Mouse (Mus musculus) urinary bladder, adult 2 months (tissue): ENCODE measurements around the gene Cdk6. TPM values are rescaled to one million over a fixed set of nuclear protein-coding genes. Genes with fewer than 3 reads are reported as not detected.
"Not testable (repeated sequence)": the region's sequence is repeated elsewhere in the genome, so short reads cannot be mapped to it uniquely, and the experiment has no call there.

Experiments
- DNase-seq: peaks from one replicate; pipeline ENCODE4 v3.0.0; 2022; ENCODE audit warnings: low spot score
- polyA plus RNA-seq: library from polyadenylated mRNA; depleted of rRNA; stranded (reverse); fragments of >200 nt; gene quantifications from 2 replicates; pipeline ENCODE4 v1.2.3, GENCODE M21; 2012; rRNA removed

The Cdk6 gene
- polyA plus RNA-seq = 8.1 and 9.3 TPM in 2 replicates

DNA sequence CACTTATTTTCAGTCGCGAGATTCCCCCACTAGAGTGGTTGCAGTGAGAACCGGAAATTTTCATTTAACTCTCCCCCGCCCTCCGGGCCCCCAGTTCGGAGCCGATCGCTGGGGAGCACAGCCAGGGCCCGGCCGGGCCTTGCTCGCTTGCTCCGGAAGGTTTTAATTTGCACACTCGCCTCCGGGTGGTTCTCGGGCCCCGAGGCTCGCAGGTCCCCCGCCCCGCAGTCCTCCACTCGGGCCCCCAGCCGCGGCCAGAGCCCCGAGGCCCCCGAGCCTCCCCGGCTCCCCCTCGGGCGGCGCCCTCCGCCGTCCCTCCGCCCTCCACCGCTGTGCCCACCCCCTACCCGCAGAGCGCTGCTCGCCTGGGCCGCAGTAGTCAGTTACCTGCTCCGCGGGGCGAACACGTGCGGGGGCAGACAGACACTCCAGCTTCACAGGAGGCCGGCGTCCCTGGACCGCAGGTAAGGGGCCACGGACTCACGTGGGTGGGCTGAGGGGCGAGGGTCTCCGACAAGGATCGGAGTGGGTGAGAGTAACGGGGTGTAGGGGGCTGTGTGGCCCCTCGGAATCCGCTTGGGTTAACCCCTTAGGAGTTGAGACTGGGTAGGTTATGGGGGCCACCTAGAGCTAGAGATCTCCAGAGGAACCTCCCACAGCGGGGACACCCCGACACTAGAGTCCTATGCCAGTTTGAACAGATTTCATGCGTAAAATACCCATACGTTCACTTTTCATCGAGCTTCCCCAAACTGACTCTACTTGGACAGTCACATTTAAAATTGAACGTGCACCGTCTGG, at the start of gene Cdk6:
TSS of gene Cdk6 (plus strand) at position 375 of the 801 bp plus-strand sequence.
- DNase-seq = peak; percentile 52

DNA sequence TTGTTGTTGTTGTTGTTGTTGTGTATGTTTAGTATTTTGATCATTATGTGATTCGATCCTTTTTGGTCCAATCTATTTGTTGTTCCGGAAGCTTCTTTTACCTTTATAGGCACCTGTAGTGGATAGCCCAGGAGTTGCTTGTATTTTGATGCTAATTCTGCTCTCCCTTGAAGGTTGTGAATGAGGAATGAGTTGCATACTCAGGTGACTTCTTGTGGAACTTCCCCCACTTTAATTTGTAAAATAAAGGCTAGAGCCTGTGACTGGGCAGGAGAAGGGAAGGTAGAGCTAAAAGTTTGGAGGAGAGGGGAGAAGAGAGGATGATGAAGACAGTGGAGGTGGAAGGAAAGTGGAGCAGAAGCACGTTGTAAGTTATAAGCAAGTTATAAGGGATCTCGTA, 47.6 kb upstream of the Cdk6 start:
- DNase-seq = no peak

DNA sequence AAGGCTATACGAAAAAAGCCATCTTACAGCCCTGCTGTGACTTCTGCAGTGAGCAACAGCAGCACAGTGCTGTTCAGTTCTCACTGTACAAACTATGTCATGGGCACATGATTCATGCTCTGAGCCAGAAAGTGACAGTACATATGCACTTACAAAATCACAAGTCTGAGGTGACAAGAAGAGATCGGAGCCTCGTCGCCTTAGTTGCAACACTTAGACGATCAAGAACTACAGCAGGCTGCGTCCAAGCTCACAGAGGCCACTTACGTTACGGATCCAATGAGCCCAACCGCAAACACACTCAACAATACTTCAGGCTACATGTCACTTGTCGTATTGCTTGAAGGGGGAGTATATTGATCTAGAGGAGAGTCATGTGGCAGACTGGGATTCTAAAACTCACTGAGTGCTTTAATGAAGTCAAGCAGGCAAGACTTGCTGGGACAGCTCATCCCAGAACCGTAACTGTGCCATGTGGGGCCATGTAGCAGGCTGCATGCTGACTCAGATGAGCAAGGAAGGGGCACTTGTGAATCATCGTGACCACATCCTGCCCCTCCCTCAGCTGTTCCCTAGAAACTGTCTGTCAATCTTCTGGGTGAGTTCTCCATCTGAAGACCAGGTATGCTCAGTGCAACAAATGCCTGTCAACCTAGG, 40.4 kb upstream of the Cdk6 start:
- DNase-seq = no peak

DNA sequence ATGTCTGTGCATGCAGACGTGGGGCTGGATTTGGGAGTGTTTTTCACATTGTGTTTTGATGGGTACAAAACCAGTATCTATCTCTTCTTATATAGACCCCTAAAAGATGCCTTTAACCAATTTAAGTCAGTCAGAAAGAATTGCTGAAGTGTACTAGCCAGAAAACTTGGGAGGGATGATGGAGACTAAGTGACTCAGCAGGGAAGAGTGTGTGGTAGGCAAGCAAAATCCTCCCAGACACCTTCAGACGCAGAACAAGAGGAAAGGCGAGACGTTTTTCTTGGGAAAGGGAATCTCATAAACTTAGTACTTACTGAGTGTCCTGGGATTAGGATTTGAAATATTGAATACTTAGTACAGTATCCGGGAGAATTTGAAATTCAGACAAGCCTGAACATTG, 39.8 kb upstream of the Cdk6 start:
- no peak for DNase-seq

DNA sequence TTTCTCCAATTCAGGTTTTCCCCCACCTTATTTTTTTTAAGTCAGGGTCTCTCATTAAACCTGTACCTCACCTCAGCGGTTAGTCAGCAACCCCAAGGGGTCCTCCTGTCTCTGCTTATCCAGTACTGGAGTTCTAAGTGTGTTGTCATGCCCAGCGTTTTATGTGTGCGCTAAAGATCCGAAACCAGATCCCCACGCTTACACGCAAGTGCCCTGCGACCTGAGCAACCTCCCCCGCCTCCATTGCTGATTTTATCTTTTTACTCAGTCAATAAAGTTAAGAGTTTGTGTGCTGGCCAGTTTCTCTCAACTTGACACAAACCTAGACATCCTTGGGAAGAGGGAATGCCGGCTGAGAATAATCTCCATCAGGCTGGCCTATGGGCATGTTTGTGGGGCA, 37.4 kb upstream of the Cdk6 start:
- no peak for DNase-seq

DNA sequence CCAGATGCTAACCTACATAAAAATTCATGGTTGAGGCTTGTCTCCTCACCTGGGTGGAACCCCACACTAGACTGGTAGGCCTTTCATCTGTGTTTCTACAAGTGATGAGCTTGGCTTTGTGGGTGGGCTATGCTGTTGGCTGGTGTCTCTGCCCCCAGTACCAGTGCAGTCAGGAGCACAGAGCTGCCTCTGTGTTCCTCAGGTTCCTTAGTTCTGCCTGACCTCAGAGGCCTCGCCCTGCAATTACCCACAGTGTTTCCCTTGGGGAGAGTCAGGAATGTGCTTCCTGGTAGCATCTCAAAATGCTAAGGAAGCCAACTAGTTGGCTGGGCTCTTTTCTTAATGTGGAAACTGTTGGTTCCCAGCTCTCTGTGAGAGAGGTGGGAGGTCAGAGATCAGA, 35.1 kb upstream of the Cdk6 start:
- no peak for DNase-seq

DNA sequence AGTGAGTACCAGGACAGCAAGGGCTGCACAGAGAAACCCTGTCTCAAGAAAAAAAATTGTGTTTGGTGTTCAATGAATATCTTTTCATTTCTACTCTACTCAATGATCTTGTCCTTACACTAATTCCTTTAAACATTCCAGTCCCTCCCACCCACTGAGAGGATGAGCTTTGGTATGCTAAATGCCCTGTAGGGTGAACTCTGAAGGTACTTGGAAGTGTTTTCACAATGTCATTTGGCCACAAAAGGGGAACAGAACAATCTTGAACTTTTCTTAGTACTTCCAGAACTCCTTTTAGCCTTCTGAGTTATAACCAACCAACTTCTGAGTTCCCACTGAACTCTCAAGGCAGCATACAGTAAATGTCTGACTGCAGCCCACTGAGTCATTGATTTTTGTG, 32.2 kb upstream of the Cdk6 start:
- no peak for DNase-seq

DNA sequence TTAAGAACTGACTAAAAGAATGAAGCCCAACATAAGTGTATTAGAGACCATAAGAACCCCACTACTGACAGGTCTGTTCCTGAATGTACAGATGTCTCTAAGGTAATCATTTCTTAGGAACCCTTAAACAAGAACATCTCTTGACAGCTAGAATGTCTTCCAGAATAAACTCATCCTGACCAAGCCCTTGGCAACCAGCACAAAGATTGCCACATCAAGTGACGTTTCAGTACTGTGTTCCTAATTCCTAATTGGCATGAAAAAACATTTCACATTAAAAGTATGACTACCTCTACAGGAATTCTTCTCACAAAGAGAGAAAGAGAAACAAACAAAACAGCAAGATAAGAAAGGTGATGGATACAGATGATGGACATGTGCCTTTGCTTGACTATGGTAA, 31.7 kb upstream of the Cdk6 start:
- no peak for DNase-seq

DNA sequence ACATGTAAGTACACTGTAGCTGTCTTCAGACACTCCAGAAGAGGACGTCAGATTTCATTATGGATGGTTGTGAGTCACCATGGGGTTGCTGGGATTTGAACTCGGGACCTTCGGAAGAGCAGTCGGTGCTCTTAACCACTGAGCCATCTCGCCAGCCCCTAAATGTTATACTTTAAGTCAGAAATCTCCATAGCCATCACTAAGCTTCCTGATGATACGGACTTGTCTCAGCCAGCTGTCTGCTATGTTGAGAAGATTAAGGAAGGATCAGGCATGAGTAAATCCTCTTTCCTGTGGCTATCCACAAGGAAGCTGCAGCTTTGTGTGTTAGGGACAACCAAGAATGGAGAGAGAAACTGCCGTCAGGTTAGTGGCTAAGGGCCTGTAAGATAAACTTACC, 30.1 kb upstream of the Cdk6 start:
- DNase-seq = not testable (repeated sequence)

DNA sequence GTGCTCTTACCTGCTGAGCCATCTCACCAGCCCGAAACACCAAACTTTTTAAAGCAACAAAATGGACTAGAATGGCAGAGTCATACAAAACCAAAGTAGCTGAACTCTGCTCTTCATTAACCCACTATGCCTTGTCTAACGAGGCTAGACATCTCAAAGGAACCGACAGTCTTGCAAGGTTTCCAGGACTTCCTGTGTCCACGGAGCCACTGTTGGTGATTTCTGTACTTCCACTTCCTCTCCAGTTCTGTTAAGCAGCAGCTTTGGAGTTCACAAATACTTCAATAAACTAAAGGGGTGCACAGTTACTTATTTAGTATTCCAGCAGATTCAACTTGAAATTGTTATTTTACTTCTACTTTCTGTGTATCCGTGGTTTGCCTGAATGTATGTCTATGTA, 23.6 kb upstream of the Cdk6 start:
- DNase-seq = not testable (repeated sequence)

DNA sequence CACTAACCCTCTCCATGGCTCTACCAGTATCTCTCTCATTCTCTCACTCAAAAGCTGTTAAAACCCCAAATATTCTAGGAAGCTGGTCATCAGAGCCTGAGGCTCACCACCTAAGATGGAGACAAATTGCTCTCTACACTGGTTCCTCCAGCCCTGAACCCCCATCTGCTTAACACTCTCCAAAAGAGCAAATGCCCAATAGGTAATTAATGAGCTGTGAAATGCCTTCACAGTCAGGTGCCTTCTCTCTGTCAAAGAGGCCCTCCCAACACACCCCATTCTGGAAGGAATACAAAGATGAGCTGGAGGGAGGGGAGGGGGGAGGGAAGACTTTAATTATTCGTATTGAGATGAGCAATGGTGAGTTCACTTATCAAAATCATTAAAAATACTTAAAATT, 21.1 kb upstream of the Cdk6 start:
- DNase-seq = no peak

DNA sequence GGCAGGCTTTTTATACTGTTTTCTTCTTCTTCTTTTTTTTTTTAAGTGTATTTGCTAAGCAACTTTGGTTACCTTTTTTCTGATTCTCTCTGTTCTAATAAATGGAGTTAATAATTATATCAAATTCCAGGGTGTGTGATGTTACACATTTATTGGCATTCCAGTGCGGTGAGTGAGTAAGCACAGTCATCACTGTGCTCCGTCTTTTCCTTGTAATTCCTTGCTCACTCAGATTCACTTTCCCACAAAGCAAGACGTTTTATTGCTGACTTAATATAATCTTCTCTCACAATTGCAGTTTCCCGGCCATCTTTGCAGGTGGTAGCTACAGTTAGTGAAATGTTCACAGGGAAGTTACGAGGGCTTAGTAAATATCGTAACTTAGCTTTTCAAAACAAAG, 19.2 kb upstream of the Cdk6 start:
- DNase-seq = no peak

DNA sequence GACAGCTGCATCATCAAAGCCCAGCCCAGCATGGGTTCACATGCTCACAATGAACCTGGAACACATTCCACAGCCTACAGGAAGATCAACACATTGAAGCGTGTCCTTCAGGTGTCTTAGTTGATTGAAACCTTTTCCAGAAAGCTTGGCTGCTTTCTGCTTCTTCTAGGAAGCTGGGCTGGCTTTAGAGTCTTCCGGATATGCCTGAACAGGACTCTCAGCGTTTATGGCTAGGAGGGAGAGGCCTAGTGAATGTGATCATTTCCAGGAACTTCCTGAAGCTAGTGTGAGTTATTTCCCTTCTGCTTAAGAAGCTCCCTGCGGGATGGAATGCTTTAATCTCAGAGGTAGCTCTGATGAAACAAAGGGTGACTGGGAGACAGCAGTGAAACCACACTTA, 17.2 kb upstream of the Cdk6 start:
- DNase-seq = no peak

DNA sequence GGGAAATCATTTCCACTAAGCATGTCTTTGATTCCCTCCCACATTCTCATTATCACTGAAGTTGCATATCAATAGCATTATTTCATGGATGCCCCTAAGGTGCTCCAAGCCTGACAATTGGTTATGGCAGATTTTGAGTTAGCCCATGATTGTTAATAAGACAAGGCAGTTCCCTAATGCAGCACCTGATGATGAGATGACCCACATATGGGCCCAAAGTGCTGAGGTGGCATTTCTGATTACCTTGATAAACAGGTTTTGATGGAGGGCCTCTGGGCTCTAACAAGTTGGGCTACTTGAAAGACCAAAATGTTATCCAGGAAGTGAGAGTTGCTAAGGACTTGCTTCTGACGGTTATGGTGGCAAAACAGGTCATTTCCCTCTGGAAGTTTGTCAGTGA, 11.9 kb upstream of the Cdk6 start:
- DNase-seq = no peak

DNA sequence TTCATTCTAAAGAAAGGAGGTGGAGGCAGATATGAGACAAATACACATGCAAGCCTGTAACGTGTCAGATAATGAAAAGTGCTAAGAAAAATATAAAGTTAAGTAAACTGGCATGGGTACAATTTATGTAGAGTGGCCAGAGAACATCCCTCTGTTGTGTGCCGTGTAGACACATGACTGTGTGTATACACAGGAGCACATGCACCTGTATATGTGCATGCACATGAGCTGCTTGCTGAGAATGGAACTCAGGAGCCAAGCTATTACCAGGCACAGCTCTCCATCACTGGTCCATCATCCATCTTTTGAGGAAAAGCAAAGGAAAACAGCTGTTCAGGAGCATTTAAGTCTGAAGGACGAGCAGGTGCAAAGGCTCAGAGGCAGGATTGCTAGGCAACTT, 10.4 kb upstream of the Cdk6 start:
- no peak for DNase-seq

DNA sequence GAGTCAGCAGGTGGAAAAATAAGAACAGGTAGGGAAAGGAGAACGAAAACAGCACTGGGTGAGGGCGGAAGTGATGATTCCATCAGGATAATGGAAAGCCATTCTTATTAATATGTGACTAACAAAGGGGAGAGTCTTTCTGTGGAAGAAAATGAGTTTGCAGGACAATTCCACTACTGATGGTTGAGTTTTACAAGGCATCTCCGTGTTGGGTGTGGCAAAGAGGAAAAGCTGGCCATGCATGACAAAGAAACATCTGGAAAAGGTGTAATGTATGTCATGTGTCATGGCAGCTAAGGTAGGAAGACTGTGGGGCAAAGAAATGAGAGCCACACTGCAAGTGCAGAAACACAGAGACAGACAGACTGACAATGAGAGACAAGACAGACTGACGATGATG, 8.3 kb upstream of the Cdk6 start:
- not testable (repeated sequence) for DNase-seq

DNA sequence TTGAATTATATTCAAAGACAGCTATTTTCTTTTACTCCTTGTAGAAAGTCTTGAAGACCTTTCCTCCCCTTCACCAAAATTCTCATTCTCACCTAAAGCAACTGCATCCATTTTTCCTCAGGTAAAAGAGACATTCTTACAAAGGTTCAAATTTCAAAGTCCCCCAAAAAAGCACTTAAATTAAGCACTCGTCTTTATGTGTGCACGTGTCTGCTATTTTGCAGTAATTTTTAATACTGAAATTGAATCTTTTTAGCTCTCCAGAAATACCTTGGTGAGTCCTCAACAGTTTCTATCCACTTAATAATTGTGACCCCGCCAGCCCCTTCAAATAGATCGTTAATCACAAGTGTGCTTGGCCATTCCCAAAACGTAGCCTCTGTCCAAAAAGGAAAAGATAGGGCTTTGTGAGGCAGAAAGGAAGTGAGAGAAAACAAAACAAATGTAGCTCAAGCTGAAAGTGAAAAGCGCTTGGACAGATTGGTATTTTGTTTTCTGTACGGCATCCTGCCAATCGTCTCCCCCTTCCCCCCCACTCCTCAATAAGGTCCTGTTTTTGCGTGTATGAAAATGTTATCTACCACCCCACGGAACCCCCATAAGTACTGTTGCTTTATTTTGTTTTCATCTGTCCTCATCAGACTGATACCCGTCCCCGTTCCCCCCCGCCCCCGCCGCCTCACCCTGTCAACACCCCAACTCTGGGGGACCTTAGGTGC, 786 bp upstream of the Cdk6 start:
- DNase-seq = not testable (repeated sequence)

DNA sequence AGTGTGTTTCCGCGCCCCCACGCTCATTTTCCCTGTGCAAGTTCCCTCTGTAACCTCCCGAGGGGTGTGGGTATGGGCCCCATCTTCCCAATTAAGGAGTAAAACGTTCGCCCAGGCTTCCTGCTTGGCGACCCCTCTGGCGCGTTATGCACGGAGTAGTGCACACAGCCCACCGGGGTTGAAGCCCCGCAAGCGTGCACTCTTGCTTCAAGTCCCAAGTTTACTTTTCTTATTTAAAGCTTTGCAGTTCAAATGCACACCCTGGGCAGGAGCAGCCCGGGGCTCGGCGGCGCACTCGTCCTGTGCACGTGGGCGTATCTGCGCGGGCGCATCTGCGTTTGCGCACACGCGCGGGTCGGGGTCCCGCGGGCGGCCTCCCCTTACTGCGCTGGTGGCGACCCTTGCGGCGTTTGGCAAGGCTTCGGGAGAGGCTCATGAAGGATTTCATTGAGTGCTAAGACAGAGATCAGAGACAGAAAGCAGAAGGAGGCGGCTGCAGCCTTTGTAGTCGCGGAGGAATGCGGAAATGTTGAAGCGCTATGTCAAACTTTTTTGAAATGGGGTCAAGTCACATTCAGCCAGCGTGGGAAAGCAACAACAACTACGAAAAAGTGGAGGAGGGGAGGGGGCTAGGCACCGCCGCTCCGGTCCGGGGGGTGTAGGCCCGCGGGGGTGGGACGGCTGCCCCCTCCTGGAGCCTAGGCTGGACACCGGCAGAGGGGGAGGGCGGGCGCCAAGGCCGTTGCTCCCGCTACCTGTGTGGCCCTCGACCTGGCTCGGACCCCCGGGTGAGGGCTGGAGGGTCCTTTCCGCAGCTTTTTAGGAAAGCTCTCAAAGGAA, 866 bp downstream of the Cdk6 start:
- peak; percentile 50 for DNase-seq

DNA sequence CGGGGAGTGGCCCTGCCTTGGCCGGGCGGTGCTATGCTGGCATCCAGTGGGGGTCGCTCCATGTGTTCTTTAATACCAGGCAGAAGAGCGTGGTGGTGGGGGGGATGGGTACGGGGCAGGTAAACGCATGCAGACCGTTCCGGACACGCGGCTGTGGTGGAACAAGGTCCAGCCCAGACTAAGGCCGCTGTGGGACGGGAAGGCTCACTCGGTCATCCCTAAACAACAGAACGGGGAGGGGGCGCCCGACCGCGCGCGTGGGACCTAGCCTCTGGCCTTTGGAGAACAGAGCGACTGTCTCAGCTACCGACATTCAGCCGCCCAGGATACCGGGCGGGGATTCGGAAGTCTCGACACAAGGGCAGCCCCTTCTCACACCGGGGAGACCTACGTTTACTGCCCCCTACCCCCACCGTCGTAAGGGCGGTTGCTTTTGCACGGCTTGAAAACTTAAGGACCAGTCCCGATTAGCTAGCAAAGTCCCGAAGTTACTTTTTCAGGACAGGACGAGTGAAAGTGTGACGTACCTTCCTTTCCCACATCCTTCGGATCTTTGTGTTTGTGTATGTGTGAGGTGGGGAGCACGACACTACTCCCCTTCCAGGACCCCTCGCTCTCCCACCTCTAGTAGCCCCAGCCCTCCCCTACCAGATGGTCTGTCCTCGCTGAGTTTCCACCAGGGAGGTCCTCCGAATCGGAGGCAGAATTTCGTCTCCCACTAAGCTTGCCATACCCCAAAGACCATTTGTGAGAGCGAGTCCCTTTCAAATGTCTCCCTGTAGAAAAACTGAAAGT, 1.7 kb downstream of the Cdk6 start:
- no peak for DNase-seq

DNA sequence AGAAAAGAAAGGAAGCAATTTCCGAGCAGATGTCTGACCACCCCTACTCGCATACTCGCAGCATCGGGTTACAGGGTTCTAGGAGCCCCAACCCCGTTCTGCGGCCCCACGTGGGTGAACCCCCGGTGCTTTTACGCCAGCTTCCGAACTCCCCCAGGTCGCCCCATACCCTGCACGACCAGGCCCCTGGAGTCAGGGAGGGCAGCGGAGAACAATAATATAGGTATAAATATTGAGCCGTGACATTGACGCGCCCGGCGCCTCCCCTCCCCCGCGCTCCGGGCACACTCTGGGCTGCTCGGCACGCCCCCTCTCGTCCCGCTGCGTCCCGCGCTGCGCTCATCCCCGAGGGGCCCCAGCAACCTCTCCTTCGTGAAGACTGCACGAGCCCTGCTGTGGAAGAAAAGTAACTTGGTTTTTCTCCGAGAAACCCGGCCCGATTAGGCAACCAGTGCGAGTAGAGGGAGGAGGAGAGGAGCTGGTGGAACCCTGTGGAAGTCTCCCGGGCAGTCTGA, 2.3 kb downstream of the Cdk6 start:
- peak; percentile 67 for DNase-seq

DNA sequence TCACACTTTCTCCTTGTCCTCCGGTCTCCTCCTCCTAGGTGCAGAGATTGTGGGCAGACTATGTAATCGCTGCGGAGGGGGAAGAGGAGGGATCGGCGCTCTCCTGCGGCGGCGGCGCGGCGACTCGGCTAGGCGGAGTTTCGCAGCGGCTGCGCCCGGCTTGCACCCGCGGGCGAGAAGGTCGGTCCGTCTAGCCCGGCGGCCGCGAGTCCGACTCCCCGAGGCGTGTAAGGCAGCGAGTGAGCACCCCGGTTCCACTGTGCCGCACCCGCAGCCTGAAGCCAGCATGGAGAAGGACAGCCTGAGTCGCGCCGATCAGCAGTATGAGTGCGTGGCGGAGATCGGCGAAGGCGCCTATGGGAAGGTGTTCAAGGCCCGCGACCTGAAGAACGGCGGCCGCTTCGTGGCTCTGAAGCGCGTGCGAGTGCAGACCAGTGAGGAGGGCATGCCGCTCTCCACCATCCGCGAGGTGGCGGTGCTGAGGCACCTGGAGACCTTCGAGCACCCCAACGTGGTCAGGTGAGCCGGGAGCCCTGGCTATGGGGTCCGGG, 2.9 kb downstream of the Cdk6 start:
- DNase-seq = peak; percentile 75
